In genomic region chr5:31647327-31647726, GRCm38 (mm10) we compare ENCODE assay signal across 23 mouse cellular contexts. TPM values are rescaled to one million over a fixed set of nuclear protein-coding genes. Genes with fewer than 3 reads are reported as not detected.
DNase-seq lines count a peak whose midpoint lies in the region; ATAC-seq and TF ChIP-seq lines count a peak whose summit lies in the region.
"Had no signal": no experiment of that assay in that cellular context is flagged by ENCODE, and none has a peak within 500 bp of the region (broad histone marks: within the 10 kb centered on the region; RNA-seq: fewer than 3 reads in every experiment).

No protein-coding gene starts in this region.

- 0 out of 2 replicates have a peak, but pooled peaks have one; percentile 11 for ATAC-seq in lung, postnatal 0 days
- ATAC-seq in intestine, embryonic 16.5 days, result peak; percentile 10; the same call in 1 of the 2 replicates
- ATAC-seq in activated CD4-positive, CD25-positive, alpha-beta regulatory T cell, adult 4 months, result no peak
- ATAC-seq in heart, embryonic 11.5 days (replicated peaks; ENCODE audit: insufficient number of reproducible peaks, low FRiP score, low TSS enrichment), result no peak
- ATAC-seq: CD4-positive, CD25-positive, alpha-beta regulatory T cell, adult 4 months; forebrain, embryonic 14.5 days; hindbrain, embryonic 16.5 days had no signal

- no peak overlapping the region for H3K9ac ChIP-seq in lung, postnatal 0 days (replicated peaks; ENCODE audit: low read depth)
- H3K9ac ChIP-seq in intestine, embryonic 16.5 days (ENCODE audit: low read depth, low read length), result no peak overlapping the region
- H3K9ac ChIP-seq in heart, embryonic 11.5 days (ENCODE audit: low read depth, low read length), result no peak overlapping the region
- H3K9ac ChIP-seq: heart, embryonic 12.5 days; heart, embryonic 15.5 days; hindbrain, embryonic 13.5 days had no signal

- no peak for TF ChIP-seq CTCF in lung, postnatal 0 days (IDR thresholded peaks at IDR 0.05)
- no peak for TF ChIP-seq CTCF in small intestine, adult 2 months (IDR thresholded peaks at IDR 0.05; ENCODE audit: extremely low read depth, insufficient read length, insufficient replicate concordance, low read depth, low read length)

- no peaks in the 10 kb centered on the region for H3K4me1 ChIP-seq in lung, postnatal 0 days (ENCODE audit: insufficient read depth, low read depth, low read length)
- H3K4me1 ChIP-seq in intestine, embryonic 16.5 days (ENCODE audit: control insufficient read depth, insufficient read depth, low read length), result peaks cover 3% of the 10 kb centered on the region; the same call in 1 of the 2 replicates
- peaks cover 6% of the 10 kb centered on the region for H3K4me1 ChIP-seq in small intestine, adult 2 months (ENCODE audit: control insufficient read depth, insufficient read depth, insufficient read length, low read length)
- H3K4me1 ChIP-seq in heart, embryonic 11.5 days (ENCODE audit: control insufficient read depth, insufficient read depth, low read length), result peaks cover 9% of the 10 kb centered on the region; the same call in 1 of the 2 replicates
- H3K4me1 ChIP-seq: hindbrain, embryonic 10.5 days; hindbrain, embryonic 13.5 days had no signal

- no peak for TF ChIP-seq POLR2A in small intestine, adult 2 months (IDR thresholded peaks at IDR 0.05; ENCODE audit: low read depth, low read length)

- no peaks in the 10 kb centered on the region for H3K36me3 ChIP-seq in lung, postnatal 0 days (ENCODE audit: insufficient read depth, low read length)
- H3K36me3 ChIP-seq in intestine, embryonic 16.5 days (ENCODE audit: control insufficient read depth, insufficient read depth, low read length), result no peaks in the 10 kb centered on the region; the same call in 1 of the 2 replicates
- peaks cover 28% of the 10 kb centered on the region for H3K36me3 ChIP-seq in small intestine, adult 2 months (ENCODE audit: control insufficient read depth, insufficient read depth, low read length)
- H3K36me3 ChIP-seq in heart, embryonic 11.5 days (ENCODE audit: control insufficient read depth, insufficient read depth, low read length), result no peaks in the 10 kb centered on the region
- H3K36me3 ChIP-seq: heart, embryonic 12.5 days; heart, embryonic 15.5 days; hindbrain, embryonic 10.5 days; hindbrain, embryonic 13.5 days had no signal

- no peaks in the 10 kb centered on the region for H3K27me3 ChIP-seq in lung, postnatal 0 days (replicated peaks; ENCODE audit: insufficient read depth, low read length)
- no peaks in the 10 kb centered on the region for H3K27me3 ChIP-seq in intestine, embryonic 16.5 days (replicated peaks; ENCODE audit: control insufficient read depth, insufficient read depth, low read length)
- no peaks in the 10 kb centered on the region for H3K27me3 ChIP-seq in small intestine, adult 2 months (ENCODE audit: control insufficient read depth, insufficient read depth, low read length)
- H3K27me3 ChIP-seq in heart, embryonic 11.5 days (ENCODE audit: control insufficient read depth, insufficient read depth, low read length), result no peaks in the 10 kb centered on the region
- H3K27me3 ChIP-seq: heart, embryonic 12.5 days; heart, embryonic 15.5 days; hindbrain, embryonic 13.5 days had no signal

- H3K27ac ChIP-seq in lung, postnatal 0 days (ENCODE audit: low read length), result no peak overlapping the region
- no peak overlapping the region for H3K27ac ChIP-seq in intestine, embryonic 16.5 days (ENCODE audit: low read length)
- peak overlapping the region; percentile 32; the same call in 1 of the 2 replicates for H3K27ac ChIP-seq in small intestine, adult 2 months (ENCODE audit: insufficient read depth, low read depth, low read length)
- no peak overlapping the region for H3K27ac ChIP-seq in heart, embryonic 11.5 days (ENCODE audit: low read depth, low read length)
- H3K27ac ChIP-seq: heart, adult 2 months; heart, embryonic 15.5 days; hindbrain, embryonic 10.5 days; hindbrain, embryonic 13.5 days had no signal

- H3K4me2 ChIP-seq in lung, postnatal 0 days (replicated peaks; ENCODE audit: low read depth, low read length), result no peak overlapping the region
- no peak overlapping the region for H3K4me2 ChIP-seq in intestine, embryonic 16.5 days (ENCODE audit: low read depth, low read length)
- no peak overlapping the region for H3K4me2 ChIP-seq in heart, embryonic 11.5 days
- H3K4me2 ChIP-seq: heart, embryonic 12.5 days; heart, embryonic 15.5 days; hindbrain, embryonic 13.5 days had no signal

- no peaks in the 10 kb centered on the region for H3K9me3 ChIP-seq in lung, postnatal 0 days (ENCODE audit: low read length)
- H3K9me3 ChIP-seq in intestine, embryonic 16.5 days (ENCODE audit: control insufficient read depth, low read length), result no peaks in the 10 kb centered on the region
- H3K9me3 ChIP-seq in heart, embryonic 11.5 days (replicated peaks; ENCODE audit: control insufficient read depth, low read length), result no peaks in the 10 kb centered on the region
- H3K9me3 ChIP-seq: heart, embryonic 12.5 days; heart, embryonic 15.5 days; hindbrain, embryonic 10.5 days; hindbrain, embryonic 13.5 days had no signal

- 56% methylated on average over 2 of the region's 2 CpGs for WGBS in lung, postnatal 0 days
- whole genome bisulfite sequencing in intestine, embryonic 16.5 days, result 64% methylated on average over 2 of the region's 2 CpGs
- 33% methylated on average over 2 of the region's 2 CpGs for WGBS in small intestine, adult 2 months
- 68% methylated on average over 2 of the region's 2 CpGs for WGBS in heart, embryonic 11.5 days (ENCODE audit: insufficient replicate concordance)

- no peak for TF ChIP-seq EP300 in lung, postnatal 0 days (IDR thresholded peaks at IDR 0.05)

- H3K4me3 ChIP-seq in lung, postnatal 0 days (ENCODE audit: low read depth, low read length), result no peak overlapping the region
- H3K4me3 ChIP-seq in intestine, embryonic 16.5 days (ENCODE audit: low read length), result no peak overlapping the region
- no peak overlapping the region for H3K4me3 ChIP-seq in small intestine, adult 2 months (ENCODE audit: low read depth, low read length)
- no peak overlapping the region for H3K4me3 ChIP-seq in heart, embryonic 11.5 days (ENCODE audit: low read depth, low read length)
- H3K4me3 ChIP-seq: heart, adult 2 months; heart, embryonic 12.5 days; heart, embryonic 15.5 days; hindbrain, embryonic 10.5 days; hindbrain, embryonic 13.5 days had no signal

- DNase-seq in lung, postnatal 0 days (ENCODE audit: low spot score), result no peak
- no peak for DNase-seq in lung, postnatal 4 days
- no peak for DNase-seq in yolk sac, embryonic 10.5 days (ENCODE audit: low spot score)
- DNase-seq: adrenal gland, adult 8-10 months; adrenal gland, postnatal 25 days; cerebellum, adult 18-20 months; cerebellum, adult 9-10 months; cerebellum, postnatal 14 days; gastrocnemius, postnatal 25 days; heart, adult 2 months; heart, postnatal 10 days; heart, postnatal 36 days had no signal

RNA-seq across cellular contexts. Expression of gene Rbks, which starts 50.1 kb away (rescaled TPM):
- polyA plus RNA-seq in lung, postnatal 0 days (2015; fragmentation: Nextera tagmentation; extraction: Ambion mirVana), result 9.8 and 10.1 TPM in 2 replicates
- polyA plus RNA-seq in intestine, embryonic 16.5 days (2015; fragmentation: Nextera tagmentation; extraction: Ambion mirVana), result 20.8 and 21.2 TPM in 2 replicates
- polyA plus RNA-seq in small intestine, adult 2 months (2012; rRNA removed), result 8.7 and 15.5 TPM in 2 replicates
- polyA plus RNA-seq in activated CD4-positive, CD25-positive, alpha-beta regulatory T cell, adult 4 months (2017; shearing (Covaris generic)), result 10 to 100 TPM; 16.9 to 18.2 TPM
- 4.9 and 7.7 TPM in 2 replicates for polyA plus RNA-seq in heart, embryonic 11.5 days (2014; fragmentation: Nextera tagmentation; extraction: Ambion mirVana)

RNA-seq across cellular contexts. Expression of gene Babam2, which starts 50.2 kb away (rescaled TPM):
- 39.4 and 46.5 TPM in 2 replicates for polyA plus RNA-seq in lung, postnatal 0 days (2015; fragmentation: Nextera tagmentation; extraction: Ambion mirVana)
- polyA plus RNA-seq in intestine, embryonic 16.5 days (2015; fragmentation: Nextera tagmentation; extraction: Ambion mirVana), result 63.5 and 69.0 TPM in 2 replicates
- polyA plus RNA-seq in small intestine, adult 2 months (2012; rRNA removed), result 7.7 and 18.4 TPM in 2 replicates
- polyA plus RNA-seq in activated CD4-positive, CD25-positive, alpha-beta regulatory T cell, adult 4 months (2017; shearing (Covaris generic)), result 10 to 100 TPM; 92.9 to 93.6 TPM
- 42.9 and 57.8 TPM in 2 replicates for polyA plus RNA-seq in heart, embryonic 11.5 days (2014; fragmentation: Nextera tagmentation; extraction: Ambion mirVana)

RNA-seq across cellular contexts. Expression of gene Mrpl33, which starts 50.6 kb away (rescaled TPM):
- polyA plus RNA-seq in lung, postnatal 0 days (2015; fragmentation: Nextera tagmentation; extraction: Ambion mirVana), result 307 and 313 TPM in 2 replicates
- 277 and 288 TPM in 2 replicates for polyA plus RNA-seq in intestine, embryonic 16.5 days (2015; fragmentation: Nextera tagmentation; extraction: Ambion mirVana)
- polyA plus RNA-seq in small intestine, adult 2 months (2012; rRNA removed), result 4.3 and 7.9 TPM in 2 replicates
- 100 to 1,000 TPM; 343 to 421 TPM for polyA plus RNA-seq in activated CD4-positive, CD25-positive, alpha-beta regulatory T cell, adult 4 months (2017; shearing (Covaris generic))
- polyA plus RNA-seq in heart, embryonic 11.5 days (2014; fragmentation: Nextera tagmentation; extraction: Ambion mirVana), result 323 and 328 TPM in 2 replicates

Comparison
In these comparisons a context has a peak if more than half of its experiments do, and no peak if none do; other contexts are left out.
1. ATAC-seq: peak in lung, postnatal 0 days (single experiment) and intestine, embryonic 16.5 days (single experiment); none in activated CD4-positive, CD25-positive, alpha-beta regulatory T cell, adult 4 months (single experiment) and heart, embryonic 11.5 days (single experiment).
2. RNA of gene Mrpl33, which starts 50.6 kb away (polyA plus RNA-seq): 343 to 421 TPM in activated CD4-positive, CD25-positive, alpha-beta regulatory T cell, adult 4 months, 323 to 328 TPM in heart, embryonic 11.5 days, 307 to 313 TPM in lung, postnatal 0 days and 277 to 288 TPM in intestine, embryonic 16.5 days; 4.3 to 7.9 TPM in small intestine, adult 2 months; every median in the first group is over 10 times any median in the second.